Mouse (Mus musculus): Measurements from ENCODE around the gene Pigr.

GRCm38 (mm10) chr1:130875139-130875538 is 48.7 kb downstream of the Pigr start:
- TF ChIP-seq CTCF (IDR thresholded peaks at IDR 0.05; ENCODE audit: low read depth, low read length) (peak; percentile 33; the same call in 1 of the 2 replicates), POLR2A (IDR thresholded peaks at IDR 0.05; ENCODE audit: extremely low read depth, insufficient read depth, low read length) (no peak)

Data from liver, adult 2 months (tissue).